ENCODE assay signal across 15 mouse cellular contexts in genomic region chr1:51814854-51815630, GRCm38 (mm10).
DNase-seq lines count a peak whose midpoint lies in the region; ATAC-seq and TF ChIP-seq lines count a peak whose summit lies in the region.
"Had no signal": no experiment of that assay in that cellular context is flagged by ENCODE, and none has a peak within 500 bp of the region (broad histone marks: within the 10 kb centered on the region; RNA-seq: fewer than 3 reads in every experiment).

No protein-coding gene starts in this region.

- no peak overlapping the region for H3K4me3 ChIP-seq in kidney, postnatal 0 days (replicated peaks; ENCODE audit: low read depth, low read length)
- H3K4me3 ChIP-seq in stomach, embryonic 16.5 days (replicated peaks; ENCODE audit: low read length), result no peak overlapping the region
- no peak overlapping the region for H3K4me3 ChIP-seq in stomach, postnatal 0 days (ENCODE audit: low read depth, low read length)
- H3K4me3 ChIP-seq: gastrocnemius, adult 2 months; heart, embryonic 13.5 days; midbrain, embryonic 12.5 days; neural tube, embryonic 13.5 days had no signal

- TF ChIP-seq EP300 in stomach, postnatal 0 days (optimal IDR thresholded peaks at IDR 0.05), result no peak

- TF ChIP-seq CTCF in kidney, postnatal 0 days (IDR thresholded peaks at IDR 0.05; ENCODE audit: low read depth), result no peak
- TF ChIP-seq CTCF in stomach, postnatal 0 days (IDR thresholded peaks at IDR 0.05; ENCODE audit: low read depth), result no peak

- no peaks in the 10 kb centered on the region for H3K9me3 ChIP-seq in kidney, postnatal 0 days (replicated peaks; ENCODE audit: low read length)
- H3K9me3 ChIP-seq in stomach, embryonic 16.5 days (replicated peaks; ENCODE audit: control insufficient read depth, low read length), result no peaks in the 10 kb centered on the region
- H3K9me3 ChIP-seq in stomach, postnatal 0 days (ENCODE audit: control insufficient read depth, low read length), result no peaks in the 10 kb centered on the region
- H3K9me3 ChIP-seq: heart, embryonic 13.5 days; midbrain, embryonic 12.5 days; neural tube, embryonic 13.5 days had no signal

- no peak overlapping the region for H3K4me2 ChIP-seq in kidney, postnatal 0 days (ENCODE audit: low read length)
- no peak overlapping the region for H3K4me2 ChIP-seq in stomach, embryonic 16.5 days (ENCODE audit: low read depth, low read length)
- H3K4me2 ChIP-seq in stomach, postnatal 0 days (replicated peaks; ENCODE audit: low read depth), result no peak overlapping the region
- H3K4me2 ChIP-seq: heart, embryonic 13.5 days; midbrain, embryonic 12.5 days; neural tube, embryonic 13.5 days had no signal

- 40% methylated on average over 5 of the region's 5 CpGs for WGBS in kidney, postnatal 0 days
- 56% methylated on average over 5 of the region's 5 CpGs for WGBS in stomach, embryonic 16.5 days
- 68% methylated on average over 5 of the region's 5 CpGs for WGBS in stomach, postnatal 0 days

- no peaks in the 10 kb centered on the region; the same call in 1 of the 2 replicates for H3K36me3 ChIP-seq in kidney, postnatal 0 days (ENCODE audit: insufficient read depth, low read length)
- no peaks in the 10 kb centered on the region for H3K36me3 ChIP-seq in stomach, embryonic 16.5 days (ENCODE audit: control insufficient read depth, insufficient read depth, low read length)
- H3K36me3 ChIP-seq in stomach, postnatal 0 days (ENCODE audit: control insufficient read depth, insufficient read depth, low read length), result no peaks in the 10 kb centered on the region
- H3K36me3 ChIP-seq: midbrain, embryonic 12.5 days; neural tube, embryonic 13.5 days had no signal

- H3K27ac ChIP-seq in kidney, postnatal 0 days, result no peak overlapping the region
- H3K27ac ChIP-seq in stomach, embryonic 16.5 days (ENCODE audit: low read length), result no peak overlapping the region
- no peak overlapping the region for H3K27ac ChIP-seq in stomach, postnatal 0 days (replicated peaks)
- H3K27ac ChIP-seq: gastrocnemius, adult 2 months; heart, embryonic 13.5 days; liver, embryonic 14.5 days; midbrain, embryonic 12.5 days; neural tube, embryonic 13.5 days had no signal

- ATAC-seq in kidney, postnatal 0 days (replicated peaks; ENCODE audit: low FRiP score, low read depth), result no peak
- ATAC-seq in stomach, embryonic 16.5 days (ENCODE audit: insufficient read depth, low FRiP score), result peak; percentile 21; the same call in 1 of the 2 replicates
- ATAC-seq in stomach, postnatal 0 days (ENCODE audit: low FRiP score, low TSS enrichment), result no peak

- no peaks in the 10 kb centered on the region for H3K27me3 ChIP-seq in kidney, postnatal 0 days (ENCODE audit: insufficient read depth, low read length)
- H3K27me3 ChIP-seq in stomach, embryonic 16.5 days (ENCODE audit: control insufficient read depth, insufficient read depth, low read length), result no peaks in the 10 kb centered on the region
- H3K27me3 ChIP-seq in stomach, postnatal 0 days (ENCODE audit: control insufficient read depth, insufficient read depth, low read length), result no peaks in the 10 kb centered on the region
- H3K27me3 ChIP-seq: heart, embryonic 13.5 days; midbrain, embryonic 12.5 days; neural tube, embryonic 13.5 days had no signal

- H3K4me1 ChIP-seq in kidney, postnatal 0 days (replicated peaks; ENCODE audit: insufficient read depth, low read length), result no peaks in the 10 kb centered on the region
- 0 out of 2 replicates have a peak, but pooled peaks cover 2% of the 10 kb centered on the region for H3K4me1 ChIP-seq in stomach, embryonic 16.5 days (ENCODE audit: control insufficient read depth, insufficient read depth, low read length)
- H3K4me1 ChIP-seq in stomach, postnatal 0 days (replicated peaks; ENCODE audit: control insufficient read depth, insufficient read depth), result no peaks in the 10 kb centered on the region
- H3K4me1 ChIP-seq: heart, embryonic 13.5 days; midbrain, embryonic 12.5 days had no signal

- intact Hi-C loops in gastrocnemius, postnatal 36 days (cut with DNase I), result no loop called here

- H3K9ac ChIP-seq in kidney, postnatal 0 days (ENCODE audit: low read depth, low read length), result no peak overlapping the region
- no peak overlapping the region for H3K9ac ChIP-seq in stomach, embryonic 16.5 days (ENCODE audit: low read length)
- H3K9ac ChIP-seq in stomach, postnatal 0 days (ENCODE audit: low read length), result no peak overlapping the region
- H3K9ac ChIP-seq: heart, embryonic 13.5 days; liver, embryonic 14.5 days; midbrain, embryonic 12.5 days; neural tube, embryonic 13.5 days had no signal

- DNase-seq in embryo, embryonic 10.5 days (ENCODE audit: low spot score), result peak; percentile 27
- no peak for DNase-seq in embryo, embryonic 9.5 days (ENCODE audit: extremely low spot score)
- peak; percentile 11 for DNase-seq in kidney, postnatal 0 days (ENCODE audit: low spot score)
- DNase-seq in kidney, adult 11 months, result no peak
- no peak for DNase-seq in stomach, postnatal 0 days (ENCODE audit: low spot score)
- no peak for DNase-seq in frontal cortex, postnatal 36 days (ENCODE audit: low spot score in 2 of 2)
- no peak for DNase-seq in gastrocnemius, postnatal 36 days
- DNase-seq: gastrocnemius, adult 2 months; right cerebral cortex, postnatal 25 days; thymus, postnatal 4 days had no signal

Comparison
In these comparisons a context has a peak if more than half of its experiments do, and no peak if none do; other contexts are left out.
1. DNase-seq: peak in embryo, embryonic 10.5 days (single experiment) and kidney, postnatal 0 days (single experiment); none in embryo, embryonic 9.5 days (single experiment), kidney, adult 11 months (single experiment), stomach, postnatal 0 days (single experiment), frontal cortex, postnatal 36 days (0 of 2) and gastrocnemius, postnatal 36 days (0 of 2).